Mouse (Mus musculus) C2C12 (cell line): ENCODE results near the gene Dnm1. TPM values are rescaled to one million over a fixed set of nuclear protein-coding genes. Genes with fewer than 3 reads are reported as not detected.
"Not testable (repeated sequence)": the region's sequence is repeated elsewhere in the genome, so short reads cannot be mapped to it uniquely, and the experiment has no call there.

Source experiments
- H3K27me3 ChIP-seq: one replicate; pipeline ENCODE4 v1.6.1; 2011; ENCODE audit not compliant: control insufficient read depth, insufficient read depth, insufficient read length
- H3K36me3 ChIP-seq: one replicate; pipeline ENCODE4 v1.6.1; 2011; ENCODE audit not compliant: control insufficient read depth, insufficient read depth
- H3K4me3 ChIP-seq: one replicate; pipeline ENCODE4 v1.5.1; 2011; ENCODE audit warnings: mild to moderate bottlenecking, control low read depth; ENCODE audit not compliant: poor library complexity, insufficient read depth, severe bottlenecking
- H3K79me2 ChIP-seq: one replicate; pipeline ENCODE4 v1.6.1; 2011; ENCODE audit not compliant: control insufficient read depth, insufficient read depth
- H3K79me3 ChIP-seq: one replicate; pipeline ENCODE4 v1.6.1; 2011; ENCODE audit warnings: low read depth, control low read depth
- H3ac ChIP-seq: one replicate; pipeline ENCODE3; 2011; ENCODE audit warnings: low read depth; ENCODE audit not compliant: control insufficient read depth, insufficient read length
- CEBPB ChIP-seq: IDR thresholded peaks from one replicate; pipeline ENCODE4 v1.6.1; 2011; ENCODE audit warnings: low read depth, mild to moderate bottlenecking, control low read depth, moderate library complexity
- CTCF ChIP-seq: IDR thresholded peaks from one replicate; pipeline ENCODE4 v1.5.1; 2011; ENCODE audit not compliant: control insufficient read depth, insufficient read depth, insufficient read length
- FOSL1 ChIP-seq: IDR thresholded peaks from one replicate; pipeline ENCODE4 v1.8.0; 2011; ENCODE audit warnings: mild to moderate bottlenecking, low read length; ENCODE audit not compliant: poor library complexity, insufficient read depth, severe bottlenecking
- MAX ChIP-seq: IDR thresholded peaks from one replicate; pipeline ENCODE4 v1.6.1; 2011; ENCODE audit warnings: mild to moderate bottlenecking, control low read depth
- MYOD1 ChIP-seq: IDR thresholded peaks from one replicate; pipeline ENCODE4 v1.6.1; 2011; ENCODE audit warnings: low read depth; ENCODE audit not compliant: control insufficient read depth, insufficient read length
- MYOG ChIP-seq: IDR thresholded peaks from one replicate; pipeline ENCODE4 v1.6.1; 2011; ENCODE audit not compliant: control insufficient read depth, insufficient read length; ENCODE audit errors: extremely low read depth
- USF1 ChIP-seq: IDR thresholded peaks from one replicate; pipeline ENCODE4 v1.6.1; 2011; ENCODE audit warnings: low read depth, mild to moderate bottlenecking, control low read depth, moderate library complexity
- polyA plus RNA-seq: library from polyadenylated mRNA; unstranded; fragments of >200 nt; fragmentation: generic; extraction: Trizol; gene quantifications from one replicate; pipeline ENCODE4 v1.2.1, GENCODE M21; 2012; ENCODE audit warnings: missing spikeins

Gene Dnm1
- polyA plus RNA-seq, 1 experiment, result 27.7 TPM

- TF ChIP-seq CEBPB (no peak), CTCF (no peak), MAX (peak; percentile 13), FOSL1 (no peak), USF1 (peak; percentile 46), MYOG (no peak), MYOD1 (no peak)
- Histone ChIP-seq H3K79me2 (peaks cover 18% of the 10 kb centered on the region), H3K27me3 (peaks cover under 1% of the 10 kb centered on the region), H3K79me3 (no peaks in the 10 kb centered on the region), H3K4me3 (peak overlapping the region; percentile 75), H3K36me3 (peaks cover 19% of the 10 kb centered on the region), H3ac (peak overlapping the region; percentile 67)
Observed at GRCm38 (mm10) chr2:32363376-32364106, 10.4 kb upstream of the Dnm1 start.

- Histone ChIP-seq H3K79me2 (peaks cover 18% of the 10 kb centered on the region), H3K79me3 (no peaks in the 10 kb centered on the region), H3K36me3 (peaks cover 14% of the 10 kb centered on the region), H3ac (peak overlapping the region; percentile 67), H3K4me3 (peak overlapping the region; percentile 75), H3K27me3 (peaks cover 3% of the 10 kb centered on the region)
- TF ChIP-seq FOSL1, result no peak
- TF ChIP-seq MAX, result peak; percentile 77
- TF ChIP-seq CTCF, result peak; percentile 99
Observed at GRCm38 (mm10) chr2:32362817-32363340, 9.7 kb upstream of the Dnm1 start.

GRCm38 (mm10) chr2:32362274-32362673 lies 9.1 kb upstream of the Dnm1 start:
- not testable (repeated sequence) for H3K27me3 ChIP-seq, H3K79me3 ChIP-seq, H3K36me3 ChIP-seq, H3ac ChIP-seq
- peaks cover 18% of the 10 kb centered on the region for H3K79me2 ChIP-seq
- peak overlapping the region; percentile 75 for H3K4me3 ChIP-seq

GRCm38 (mm10) chr2:32361437-32361836 lies 8.3 kb upstream of the Dnm1 start:
- no peaks in the 10 kb centered on the region for H3K79me3 ChIP-seq
- H3K27me3 ChIP-seq, result peaks cover 3% of the 10 kb centered on the region
- TF ChIP-seq MYOG, result no peak
- TF ChIP-seq MYOD1, result no peak
- no peak for TF ChIP-seq USF1
- no peak for TF ChIP-seq MAX
- no peak for TF ChIP-seq CTCF
- TF ChIP-seq FOSL1, result no peak
- no peak for TF ChIP-seq CEBPB
- H3K4me3 ChIP-seq, result no peak overlapping the region
- H3K36me3 ChIP-seq, result peaks cover 3% of the 10 kb centered on the region
- H3K79me2 ChIP-seq, result peaks cover 18% of the 10 kb centered on the region
- H3ac ChIP-seq, result peak overlapping the region; percentile 16

- TF ChIP-seq CEBPB (no peak), MYOG (no peak), MYOD1 (no peak), USF1 (no peak), FOSL1 (no peak), MAX (no peak), CTCF (no peak)
- peaks cover 18% of the 10 kb centered on the region for H3K79me2 ChIP-seq
- H3K36me3 ChIP-seq, result peaks cover 3% of the 10 kb centered on the region
- H3K79me3 ChIP-seq, result no peaks in the 10 kb centered on the region
- no peak overlapping the region for H3K4me3 ChIP-seq
- peaks cover 3% of the 10 kb centered on the region for H3K27me3 ChIP-seq
- H3ac ChIP-seq, result no peak overlapping the region
Observed at GRCm38 (mm10) chr2:32360741-32361140, 7.6 kb upstream of the Dnm1 start.

GRCm38 (mm10) chr2:32358381-32358780 lies 5.2 kb upstream of the Dnm1 start:
- TF ChIP-seq MYOD1 (no peak), MYOG (no peak), USF1 (no peak), FOSL1 (no peak), MAX (no peak)
- Histone ChIP-seq H3K27me3 (peaks cover 3% of the 10 kb centered on the region), H3K79me3 (no peaks in the 10 kb centered on the region), H3ac (no peak overlapping the region), H3K79me2 (peaks cover 3% of the 10 kb centered on the region), H3K4me3 (no peak overlapping the region), H3K36me3 (no peaks in the 10 kb centered on the region)
